Mouse (Mus musculus) bone marrow, adult 2 months (tissue): Measurements from ENCODE around the gene Smap1. TPM values are rescaled to one million over a fixed set of nuclear protein-coding genes. Genes with fewer than 3 reads are reported as not detected.
A peak's percentile ranks its signal among the peaks of the same experiment; 100 is the strongest.

Experiments
- H3K27ac ChIP-seq: fragments of 200-500 bp; 2 replicates; pipeline ENCODE4 v1.5.1; 2012; ENCODE audit warnings: low read depth, mild to moderate bottlenecking, control low read depth, inconsistent platforms, low read length; ENCODE audit not compliant: control insufficient read depth, poor library complexity, insufficient read depth
- H3K4me1 ChIP-seq: fragments of 200-500 bp; 2 replicates; pipeline ENCODE4 v1.6.1; 2011; ENCODE audit warnings: low read length; ENCODE audit not compliant: control insufficient read depth, insufficient read depth
- H3K4me3 ChIP-seq: fragments of 200-500 bp; replicated peaks from 2 replicates; pipeline ENCODE3; 2011; ENCODE audit warnings: mild to moderate bottlenecking, low read depth, low read length, control low read depth; ENCODE audit not compliant: control insufficient read depth
- CTCF ChIP-seq: fragments of 200-500 bp; IDR thresholded peaks from 2 replicates; pipeline ENCODE4 v1.5.1; 2011; ENCODE audit warnings: low read length, control low read depth; ENCODE audit not compliant: control insufficient read depth, insufficient read depth
- POLR2A ChIP-seq: fragments of 200-500 bp; IDR thresholded peaks from 2 replicates; pipeline ENCODE4 v1.6.1; 2011; ENCODE audit warnings: low read depth, mild to moderate bottlenecking, control low read depth, low read length, borderline replicate concordance; ENCODE audit not compliant: control insufficient read depth
- WGBS: fragments of 180-500 bp; shearing (Covaris S2); methylation state at CpG from one replicate; pipeline ENCODE4 v1.1.7; 2018; 5-methylcytosine and 5-hydroxymethylcytosine counted together
- polyA plus RNA-seq: library from polyadenylated mRNA; stranded (reverse); fragments of >200 nt; gene quantifications from 2 replicates; pipeline ENCODE4 v1.2.4, GENCODE M21; 2011; ENCODE audit warnings: low replicate concordance; ENCODE audit not compliant: missing spikeins, insufficient read depth, insufficient read length

The Smap1 gene
- polyA plus RNA-seq, 1 experiment, result 60.5 TPM

- Histone ChIP-seq H3K4me3 (no peak overlapping the region), H3K4me1 (no peaks in the 10 kb centered on the region), H3K27ac (no peak overlapping the region)
- TF ChIP-seq CTCF (no peak), POLR2A (no peak)
Observed at GRCm38 (mm10) chr1:23840924-23841323, 81.2 kb downstream of the Smap1 start.

- Histone ChIP-seq H3K27ac (no peak overlapping the region), H3K4me1 (no peaks in the 10 kb centered on the region), H3K4me3 (no peak overlapping the region)
- TF ChIP-seq POLR2A (no peak), CTCF (no peak)
- 36% methylated on average over 4 of the region's 4 CpGs for WGBS
Observed at GRCm38 (mm10) chr1:23836630-23837029, 85.5 kb downstream of the Smap1 start.

DNA sequence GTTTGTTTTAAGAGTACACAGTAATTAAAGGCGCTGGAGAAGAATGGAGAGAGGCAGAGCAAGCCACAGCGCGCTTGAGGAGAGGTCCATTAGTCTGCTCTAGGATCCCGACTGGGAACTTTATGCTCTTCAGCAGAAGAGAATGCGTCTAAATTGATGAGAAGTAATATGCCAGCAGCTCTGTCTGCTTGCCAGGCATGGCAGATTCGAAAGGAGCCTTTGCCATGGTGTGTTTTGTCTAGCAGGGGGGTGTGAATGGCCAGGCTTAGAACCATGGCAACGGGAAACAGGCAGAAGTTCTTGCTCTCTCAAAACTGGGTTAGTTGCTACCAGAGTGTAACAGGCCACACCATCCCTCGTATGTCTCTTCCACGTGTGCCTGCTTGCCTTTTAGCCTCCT is 87.3 kb downstream of the Smap1 start:
- TF ChIP-seq CTCF (no peak), POLR2A (no peak)
- no peaks in the 10 kb centered on the region for H3K4me1 ChIP-seq
- no peak overlapping the region for H3K27ac ChIP-seq
- no peak overlapping the region for H3K4me3 ChIP-seq
- WGBS, result 76% methylated on average over 9 of the region's 9 CpGs

DNA sequence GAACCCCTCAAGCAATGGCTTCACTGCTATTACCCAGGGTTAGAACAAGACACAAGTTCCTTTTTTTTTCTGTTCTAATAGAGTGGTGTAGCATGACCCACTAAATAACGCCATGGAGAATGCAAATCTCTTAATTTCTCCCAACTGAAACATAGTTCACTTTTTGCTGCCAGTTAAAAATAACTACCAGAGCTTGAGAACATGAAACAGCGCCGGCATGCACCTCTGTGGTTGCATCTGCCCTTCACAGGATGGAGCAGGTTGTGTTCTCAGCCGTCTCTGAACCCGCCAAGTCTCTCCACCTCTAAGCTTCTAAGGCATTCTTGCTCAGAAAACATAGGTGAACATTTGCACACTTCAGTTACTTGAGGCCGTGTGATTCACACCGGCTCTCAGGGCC is 87.9 kb downstream of the Smap1 start:
- Histone ChIP-seq H3K4me1 (no peaks in the 10 kb centered on the region), H3K4me3 (no peak overlapping the region), H3K27ac (no peak overlapping the region)
- WGBS, result 71% methylated on average over 7 of the region's 7 CpGs
- TF ChIP-seq CTCF, result no peak
- no peak for TF ChIP-seq POLR2A

- no peak for TF ChIP-seq POLR2A
- peak; percentile 61 for TF ChIP-seq CTCF
- H3K4me1 ChIP-seq, result no peaks in the 10 kb centered on the region
- 37% methylated on average over 13 of the region's 13 CpGs for WGBS
- no peak overlapping the region for H3K27ac ChIP-seq
- H3K4me3 ChIP-seq, result no peak overlapping the region
Observed at GRCm38 (mm10) chr1:23826887-23827758, 95.0 kb downstream of the Smap1 start.

DNA sequence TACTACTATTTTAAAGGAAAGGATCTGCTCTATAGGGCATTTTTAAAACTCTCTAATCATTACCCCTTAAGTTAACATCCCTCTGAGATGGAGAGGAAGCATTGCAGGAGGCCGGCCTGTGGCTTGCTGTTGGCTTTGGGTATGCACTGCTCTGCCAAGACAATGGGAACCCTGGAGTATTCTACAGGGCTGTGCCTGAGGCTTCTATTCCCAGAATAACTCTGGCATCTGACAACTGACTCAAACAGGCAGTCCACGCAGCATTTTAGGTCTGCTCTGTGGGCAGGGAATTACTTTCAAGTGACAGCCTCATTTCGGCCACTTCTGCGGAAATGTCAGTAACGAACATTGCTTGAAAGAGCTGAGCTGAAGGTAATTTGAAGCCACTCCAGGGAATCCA is 100.5 kb downstream of the Smap1 start:
- TF ChIP-seq CTCF, result no peak
- Histone ChIP-seq H3K4me1 (no peaks in the 10 kb centered on the region), H3K4me3 (no peak overlapping the region), H3K27ac (no peak overlapping the region)
- WGBS, result 77% methylated on average over 5 of the region's 5 CpGs

GRCm38 (mm10) chr1:23798306-23798705 is 123.8 kb downstream of the Smap1 start:
- TF ChIP-seq CTCF (no peak), POLR2A (no peak)
- H3K27ac ChIP-seq, result no peak overlapping the region
- no peaks in the 10 kb centered on the region for H3K4me1 ChIP-seq
- H3K4me3 ChIP-seq, result no peak overlapping the region
- 85% methylated on average over 9 of the region's 9 CpGs for WGBS

Other genes with a start within 250 kb of the Smap1 start
- not detected in 2 replicates for gene B3gat2, start 160.6 kb downstream of the Smap1 start, polyA plus RNA-seq
- 10.6 and 13.6 TPM in 2 replicates for gene Sdhaf4, start 83.3 kb upstream of the Smap1 start, polyA plus RNA-seq
- gene Fam135a, start 178.0 kb upstream of the Smap1 start, polyA plus RNA-seq, result 0.72 and 2.2 TPM in 2 replicates